Mouse (Mus musculus) kidney, adult 2 months (tissue): Measurements from ENCODE around the gene Slc44a4.

Experiments used
- CTCF ChIP-seq: fragments of 200-500 bp; conservative IDR thresholded peaks from 2 replicates; pipeline ENCODE4 v1.5.1; 2011; ENCODE audit warnings: low read depth, mild to moderate bottlenecking, control low read depth, low read length, moderate library complexity, mixed read lengths; ENCODE audit not compliant: insufficient read depth, insufficient read length
- POLR2A ChIP-seq: fragments of 200-500 bp; IDR thresholded peaks from one replicate; pipeline ENCODE4 v1.6.1; 2011; ENCODE audit warnings: low read depth, low read length, control low read depth

DNA sequence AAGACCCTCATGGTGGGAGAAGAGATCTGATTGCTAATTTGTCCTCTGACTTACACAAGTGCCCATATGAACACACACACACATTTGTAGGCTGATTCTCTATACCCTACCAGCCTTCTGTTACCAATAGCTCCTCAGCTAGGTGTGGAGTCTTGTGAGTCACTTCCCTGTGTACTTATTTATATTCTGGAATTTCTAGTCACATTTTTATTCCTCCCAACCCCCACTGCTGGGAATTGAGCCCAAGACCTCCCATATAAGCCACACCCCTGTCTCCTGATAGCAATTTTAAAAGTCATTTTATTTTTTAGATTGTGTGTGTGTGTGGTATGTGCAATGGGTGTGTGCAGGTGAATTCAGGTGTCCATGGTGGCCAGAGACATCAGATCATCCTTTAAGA, 30.1 kb downstream of the Slc44a4 start:
- TF ChIP-seq CTCF (no peak), POLR2A (no peak)
